Mouse (Mus musculus) heart, postnatal 25 days (tissue): ENCODE data around the gene Pkd2l1. TPM values are rescaled to one million over a fixed set of nuclear protein-coding genes. Genes with fewer than 3 reads are reported as not detected.

Experiments used
- DNase-seq: peaks from one replicate; pipeline ENCODE4 v3.0.0; 2022; ENCODE audit warnings: low spot score
- intact Hi-C: fragments of 180-260 bp; cut with DNase I; formaldehyde crosslinking; loops from one replicate; pipeline ENCODE4 v1.15.1; 2025
- total RNA-seq, 2 experiments: library from RNA; stranded (reverse); gene quantifications; 2 replicates each; pipeline ENCODE4 v1.2.3; 2021

The Pkd2l1 gene
- total RNA-seq, 2 experiments from 2014 or later = not detected

GRCm38 (mm10) chr19:44111706-44112105 lies 80.5 kb downstream of the Pkd2l1 start:
- intact Hi-C loops = no loop called here
- no peak for DNase-seq

- intact Hi-C loops = no loop called here
- no peak for DNase-seq
These were observed 81.9 kb downstream of the Pkd2l1 start for GRCm38 (mm10) chr19:44110356-44110755.

- intact Hi-C loops = loop anchor here (5.0 kb wide), 1 partner anchor 37 kb away; no protein-coding TSS in a partner anchor
- DNase-seq = no peak
These were observed 83.2 kb downstream of the Pkd2l1 start for GRCm38 (mm10) chr19:44108996-44109395.

GRCm38 (mm10) chr19:44107661-44108521 lies 84.4 kb downstream of the Pkd2l1 start:
- no peak for DNase-seq

GRCm38 (mm10) chr19:44106831-44107660 lies 85.2 kb downstream of the Pkd2l1 start, which contains the start of gene Chuk:
Gene Chuk (minus strand): TSS chr19:44107480.
- intact Hi-C loops = loop anchor here (5.0 kb wide), 1 partner anchor 35 kb away; no protein-coding TSS in a partner anchor

More at GRCm38 (mm10) chr19:44107661-44108521, 84.4 kb downstream of the Pkd2l1 start:
- intact Hi-C loops = loop anchor here (5.0 kb wide), 1 partner anchor 36 kb away; no protein-coding TSS in a partner anchor

GRCm38 (mm10) chr19:44104393-44104792 lies 87.8 kb downstream of the Pkd2l1 start:
- no peak for DNase-seq
- intact Hi-C loops = no loop called here

More at GRCm38 (mm10) chr19:44106831-44107660, 85.2 kb downstream of the Pkd2l1 start, which contains the start of gene Chuk:
- peak; percentile 91 for DNase-seq

- DNase-seq = no peak
- intact Hi-C loops = no loop called here
These were observed 89.2 kb downstream of the Pkd2l1 start for GRCm38 (mm10) chr19:44103001-44103400.

- DNase-seq = no peak
- intact Hi-C loops = no loop called here
These were observed 91.4 kb downstream of the Pkd2l1 start for GRCm38 (mm10) chr19:44100840-44101239.

Other genes starting within 250 kb of the Pkd2l1 start
- gene Cpn1, start 205.9 kb downstream of the Pkd2l1 start, total RNA-seq = under 1 TPM; 0.16 to 0.31 TPM
- gene Cyp2c23, start 163.2 kb downstream of the Pkd2l1 start, total RNA-seq = not detected
- 1 to 10 TPM; 6.7 TPM for gene Erlin1, start 122.7 kb downstream of the Pkd2l1 start, total RNA-seq
- 10 to 100 TPM; 27.6 to 28.1 TPM for gene Chuk, start 85.0 kb downstream of the Pkd2l1 start, total RNA-seq
- gene Cwf19l1, start 56.6 kb downstream of the Pkd2l1 start, total RNA-seq = 1 to 10 TPM; 6.9 to 9.1 TPM
- gene Bloc1s2, start 46.0 kb downstream of the Pkd2l1 start, total RNA-seq = 10 to 100 TPM; 17.8 to 18.2 TPM
- not detected for gene Scd3, start 10.8 kb upstream of the Pkd2l1 start, total RNA-seq
- gene Scd2, start 101.2 kb upstream of the Pkd2l1 start, total RNA-seq = 10 to 100 TPM; 12.5 to 13.1 TPM
- 1 to 10 TPM; 6.5 to 9.2 TPM for gene Scd4, start 140.7 kb upstream of the Pkd2l1 start, total RNA-seq
- gene Scd1, start 215.4 kb upstream of the Pkd2l1 start, total RNA-seq = 10 to 100 TPM; 34.1 to 67.0 TPM